Mouse (Mus musculus): Measurements from ENCODE around the gene Txnrd1. TPM values are rescaled to one million over a fixed set of nuclear protein-coding genes. Genes with fewer than 3 reads are reported as not detected.

Txnrd1 gene
- polyA plus RNA-seq, 1 experiment from 2014 or later: 157 TPM

- Histone ChIP-seq H3K4me1 (ENCODE audit: control insufficient read depth, insufficient read depth, low read length) (peaks cover 17% of the 10 kb centered on the region), H3K4me3 (ENCODE audit: low read depth, low read length) (no peak overlapping the region), H3K36me3 (ENCODE audit: control insufficient read depth, insufficient read depth, low read length) (peaks cover 49% of the 10 kb centered on the region), H3K27ac (ENCODE audit: low read depth, low read length) (no peak overlapping the region), H3K27me3 (replicated peaks; ENCODE audit: control insufficient read depth, insufficient read depth, low read length) (no peaks in the 10 kb centered on the region), H3K9ac (ENCODE audit: low read length) (no peak overlapping the region), H3K4me2 (ENCODE audit: low read length) (no peak overlapping the region), H3K9me3 (replicated peaks; ENCODE audit: control insufficient read depth, low read length) (no peaks in the 10 kb centered on the region)
- DNase-seq (ENCODE audit: low spot score) (no peak), ATAC-seq (no peak)
- 84% methylated on average over 18 of the region's 18 CpGs for WGBS
Measured at GRCm38 (mm10) chr10:82866832-82867231, 33.1 kb downstream of the Txnrd1 start.

- no peak for ATAC-seq
- Histone ChIP-seq H3K4me3 (ENCODE audit: low read depth, low read length) (no peak overlapping the region), H3K9me3 (replicated peaks; ENCODE audit: control insufficient read depth, low read length) (no peaks in the 10 kb centered on the region), H3K4me1 (ENCODE audit: control insufficient read depth, insufficient read depth, low read length) (peaks cover 2% of the 10 kb centered on the region), H3K9ac (ENCODE audit: low read length) (no peak overlapping the region), H3K27ac (ENCODE audit: low read depth, low read length) (no peak overlapping the region), H3K4me2 (ENCODE audit: low read length) (no peak overlapping the region), H3K27me3 (replicated peaks; ENCODE audit: control insufficient read depth, insufficient read depth, low read length) (no peaks in the 10 kb centered on the region), H3K36me3 (ENCODE audit: control insufficient read depth, insufficient read depth, low read length) (peaks cover 51% of the 10 kb centered on the region)
- WGBS: 87% methylated on average over 6 of the region's 6 CpGs
- DNase-seq (ENCODE audit: low spot score): no peak
Measured at GRCm38 (mm10) chr10:82868418-82869086, 34.8 kb downstream of the Txnrd1 start.

GRCm38 (mm10) chr10:82875446-82875845 lies 41.7 kb downstream of the Txnrd1 start:
- ATAC-seq: no peak
- Histone ChIP-seq H3K9ac (ENCODE audit: low read length) (no peak overlapping the region), H3K4me3 (ENCODE audit: low read depth, low read length) (no peak overlapping the region), H3K27ac (ENCODE audit: low read depth, low read length) (no peak overlapping the region), H3K36me3 (ENCODE audit: control insufficient read depth, insufficient read depth, low read length) (peaks cover 67% of the 10 kb centered on the region), H3K4me1 (ENCODE audit: control insufficient read depth, insufficient read depth, low read length) (no peaks in the 10 kb centered on the region), H3K4me2 (ENCODE audit: low read length) (no peak overlapping the region), H3K9me3 (replicated peaks; ENCODE audit: control insufficient read depth, low read length) (no peaks in the 10 kb centered on the region), H3K27me3 (replicated peaks; ENCODE audit: control insufficient read depth, insufficient read depth, low read length) (no peaks in the 10 kb centered on the region)
- 90% methylated on average over 10 of the region's 10 CpGs for WGBS
- no peak for DNase-seq (ENCODE audit: low spot score)

GRCm38 (mm10) chr10:82876076-82876796 lies 42.5 kb downstream of the Txnrd1 start:
- ATAC-seq: no peak
- no peak for DNase-seq (ENCODE audit: low spot score)
- H3K27ac ChIP-seq (ENCODE audit: low read depth, low read length): no peak overlapping the region

GRCm38 (mm10) chr10:82887354-82887753 lies 53.6 kb downstream of the Txnrd1 start:
- ATAC-seq (no peak), DNase-seq (ENCODE audit: low spot score) (no peak)
- Histone ChIP-seq H3K36me3 (ENCODE audit: control insufficient read depth, insufficient read depth, low read length) (peaks cover 92% of the 10 kb centered on the region), H3K27me3 (replicated peaks; ENCODE audit: control insufficient read depth, insufficient read depth, low read length) (no peaks in the 10 kb centered on the region), H3K9me3 (replicated peaks; ENCODE audit: control insufficient read depth, low read length) (no peaks in the 10 kb centered on the region), H3K27ac (ENCODE audit: low read depth, low read length) (no peak overlapping the region), H3K4me1 (ENCODE audit: control insufficient read depth, insufficient read depth, low read length) (no peaks in the 10 kb centered on the region), H3K4me2 (ENCODE audit: low read length) (no peak overlapping the region), H3K4me3 (ENCODE audit: low read depth, low read length) (no peak overlapping the region), H3K9ac (ENCODE audit: low read length) (no peak overlapping the region)
- WGBS: 92% methylated on average over 6 of the region's 6 CpGs

More at GRCm38 (mm10) chr10:82876076-82876796, 42.5 kb downstream of the Txnrd1 start:
- H3K4me3 ChIP-seq (ENCODE audit: low read depth, low read length): no peak overlapping the region
- peaks cover 71% of the 10 kb centered on the region for H3K36me3 ChIP-seq (ENCODE audit: control insufficient read depth, insufficient read depth, low read length)
- WGBS: 85% methylated on average over 16 of the region's 16 CpGs
- no peak overlapping the region for H3K9ac ChIP-seq (ENCODE audit: low read length)
- no peaks in the 10 kb centered on the region for H3K27me3 ChIP-seq (replicated peaks; ENCODE audit: control insufficient read depth, insufficient read depth, low read length)
- H3K9me3 ChIP-seq (replicated peaks; ENCODE audit: control insufficient read depth, low read length): no peaks in the 10 kb centered on the region
- no peak overlapping the region for H3K4me2 ChIP-seq (ENCODE audit: low read length)
- no peaks in the 10 kb centered on the region for H3K4me1 ChIP-seq (ENCODE audit: control insufficient read depth, insufficient read depth, low read length)

- DNase-seq (ENCODE audit: low spot score) (no peak), ATAC-seq (no peak)
- Histone ChIP-seq H3K4me3 (ENCODE audit: low read depth, low read length) (no peak overlapping the region), H3K27ac (ENCODE audit: low read depth, low read length) (no peak overlapping the region), H3K9me3 (replicated peaks; ENCODE audit: control insufficient read depth, low read length) (no peaks in the 10 kb centered on the region), H3K36me3 (ENCODE audit: control insufficient read depth, insufficient read depth, low read length) (peaks cover 92% of the 10 kb centered on the region), H3K4me2 (ENCODE audit: low read length) (no peak overlapping the region), H3K27me3 (replicated peaks; ENCODE audit: control insufficient read depth, insufficient read depth, low read length) (no peaks in the 10 kb centered on the region), H3K4me1 (ENCODE audit: control insufficient read depth, insufficient read depth, low read length) (no peaks in the 10 kb centered on the region), H3K9ac (ENCODE audit: low read length) (no peak overlapping the region)
- WGBS: 86% methylated on average over 8 of the region's 8 CpGs
Measured at GRCm38 (mm10) chr10:82888576-82888975, 54.8 kb downstream of the Txnrd1 start.

GRCm38 (mm10) chr10:82889447-82889973 lies 55.8 kb downstream of the Txnrd1 start:
- Histone ChIP-seq H3K9me3 (replicated peaks; ENCODE audit: control insufficient read depth, low read length) (no peaks in the 10 kb centered on the region), H3K4me3 (ENCODE audit: low read depth, low read length) (no peak overlapping the region), H3K4me1 (ENCODE audit: control insufficient read depth, insufficient read depth, low read length) (no peaks in the 10 kb centered on the region; the same call in 1 of the 2 replicates), H3K27ac (ENCODE audit: low read depth, low read length) (no peak overlapping the region), H3K27me3 (replicated peaks; ENCODE audit: control insufficient read depth, insufficient read depth, low read length) (no peaks in the 10 kb centered on the region), H3K9ac (ENCODE audit: low read length) (no peak overlapping the region), H3K4me2 (ENCODE audit: low read length) (no peak overlapping the region), H3K36me3 (ENCODE audit: control insufficient read depth, insufficient read depth, low read length) (peaks cover 87% of the 10 kb centered on the region)
- 57% methylated on average over 9 of the region's 9 CpGs for WGBS
- ATAC-seq (no peak), DNase-seq (ENCODE audit: low spot score) (peak; percentile 67)

GRCm38 (mm10) chr10:82890936-82891335 lies 57.2 kb downstream of the Txnrd1 start:
- Histone ChIP-seq H3K4me1 (ENCODE audit: control insufficient read depth, insufficient read depth, low read length) (no peaks in the 10 kb centered on the region; the same call in 1 of the 2 replicates), H3K4me2 (ENCODE audit: low read length) (no peak overlapping the region), H3K36me3 (ENCODE audit: control insufficient read depth, insufficient read depth, low read length) (peaks cover 87% of the 10 kb centered on the region), H3K4me3 (ENCODE audit: low read depth, low read length) (no peak overlapping the region), H3K9ac (ENCODE audit: low read length) (no peak overlapping the region), H3K27me3 (replicated peaks; ENCODE audit: control insufficient read depth, insufficient read depth, low read length) (no peaks in the 10 kb centered on the region), H3K9me3 (replicated peaks; ENCODE audit: control insufficient read depth, low read length) (no peaks in the 10 kb centered on the region), H3K27ac (ENCODE audit: low read depth, low read length) (no peak overlapping the region)
- WGBS: 86% methylated on average over 2 of the region's 2 CpGs
- no peak for ATAC-seq
- DNase-seq (ENCODE audit: low spot score): no peak

GRCm38 (mm10) chr10:82891427-82891826 lies 57.7 kb downstream of the Txnrd1 start:
- 88% methylated on average over 7 of the region's 7 CpGs for WGBS
- H3K4me3 ChIP-seq (ENCODE audit: low read depth, low read length): no peak overlapping the region
- H3K4me2 ChIP-seq (ENCODE audit: low read length): no peak overlapping the region
- H3K4me1 ChIP-seq (ENCODE audit: control insufficient read depth, insufficient read depth, low read length): no peaks in the 10 kb centered on the region; the same call in 1 of the 2 replicates
- peaks cover 87% of the 10 kb centered on the region for H3K36me3 ChIP-seq (ENCODE audit: control insufficient read depth, insufficient read depth, low read length)
- H3K9ac ChIP-seq (ENCODE audit: low read length): no peak overlapping the region
- no peak overlapping the region for H3K27ac ChIP-seq (ENCODE audit: low read depth, low read length)
- no peaks in the 10 kb centered on the region for H3K27me3 ChIP-seq (replicated peaks; ENCODE audit: control insufficient read depth, insufficient read depth, low read length)
- ATAC-seq (no peak), DNase-seq (ENCODE audit: low spot score) (no peak)
- H3K9me3 ChIP-seq (replicated peaks; ENCODE audit: control insufficient read depth, low read length): no peaks in the 10 kb centered on the region

Data from forebrain, embryonic 14.5 days (tissue).